Mouse (Mus musculus) retina, embryonic 14.5 days (tissue): ENCODE measurements around the gene Morn2.

Experiments used
- DNase-seq: peaks from one replicate; pipeline ENCODE4 v3.0.0-alpha.2; 2015; ENCODE audit warnings: low spot score

The Morn2 gene

GRCm38 (mm10) chr17:80323658-80324057 lies 33.7 kb downstream of the Morn2 start:
- no peak for DNase-seq

GRCm38 (mm10) chr17:80324521-80324920 lies 34.5 kb downstream of the Morn2 start:
- DNase-seq, result no peak

- DNase-seq, result no peak
Measured at GRCm38 (mm10) chr17:80325456-80325855, 35.5 kb downstream of the Morn2 start.

- peak; percentile 68 for DNase-seq
Measured at GRCm38 (mm10) chr17:80326431-80326830, 36.4 kb downstream of the Morn2 start.

GRCm38 (mm10) chr17:80332386-80332785 lies 42.4 kb downstream of the Morn2 start:
- peak; percentile 50 for DNase-seq

- DNase-seq, result no peak
Measured at GRCm38 (mm10) chr17:80345277-80345676, 55.3 kb downstream of the Morn2 start.

- DNase-seq, result no peak
Measured at GRCm38 (mm10) chr17:80346591-80347125, 56.7 kb downstream of the Morn2 start.
